Mouse (Mus musculus) liver, postnatal 0 days (tissue): ENCODE data around the gene Mat2a.

ENCODE experiments used
- CTCF ChIP-seq: sonication (generic); IDR thresholded peaks from 2 replicates; pipeline ENCODE4 v1.5.1; 2016; ENCODE audit warnings: antibody characterized with exemption, low read depth
- EP300 ChIP-seq: IDR thresholded peaks from 2 replicates; pipeline ENCODE4 v1.6.1; 2016; ENCODE audit warnings: antibody characterized with exemption, low read depth, mild to moderate bottlenecking

DNA sequence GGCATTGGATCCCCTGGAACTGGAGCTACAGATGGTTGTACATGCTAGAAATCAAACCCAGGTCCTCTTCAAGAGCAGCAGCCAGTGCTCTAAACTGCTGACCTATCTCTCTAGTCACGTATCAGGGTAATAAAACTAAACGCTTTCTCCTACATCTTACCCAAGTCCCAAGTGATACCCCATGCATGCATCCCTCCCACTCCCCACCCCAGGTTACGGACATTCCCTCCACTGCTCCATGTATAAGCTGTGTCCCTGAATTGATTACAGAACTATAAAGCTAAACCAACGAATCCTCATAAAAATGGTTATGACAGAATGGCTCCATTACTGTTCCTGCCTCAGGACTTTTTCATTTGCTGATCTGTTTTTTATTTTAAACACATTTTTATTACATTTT lies 26.8 kb upstream of the Mat2a start:
- TF ChIP-seq EP300 (no peak), CTCF (no peak)
